Mouse (Mus musculus) embryonic facial prominence, embryonic 11.5 days (tissue): ENCODE data around the gene 1810010D01Rik. TPM values are rescaled to one million over a fixed set of nuclear protein-coding genes. Genes with fewer than 3 reads are reported as not detected.

Experiments
- ATAC-seq: fragments of 200-750 bp; cut with Nextera tagmentation; replicated peaks from 2 replicates; pipeline ENCODE4 v1.8.0; 2017; ENCODE audit warnings: low read depth; ENCODE audit not compliant: insufficient number of reproducible peaks, low FRiP score, low TSS enrichment
- DNase-seq: peaks from one replicate; pipeline ENCODE4 v3.0.0-alpha.2; 2015; ENCODE audit warnings: low spot score
- H3K27ac ChIP-seq: fragments of 300-500 bp; sonication (generic); replicated peaks from 2 replicates; pipeline ENCODE4 v1.5.1; 2014; ENCODE audit warnings: mild to moderate bottlenecking, low read depth, low read length, control low read depth
- H3K27me3 ChIP-seq: fragments of 300-500 bp; sonication (generic); 2 replicates; pipeline ENCODE4 v1.6.1; 2014; ENCODE audit warnings: mild to moderate bottlenecking, low read length, moderate library complexity, mixed read lengths; ENCODE audit not compliant: control insufficient read depth, insufficient read depth
- H3K36me3 ChIP-seq: fragments of 300-500 bp; sonication (generic); replicated peaks from 2 replicates; pipeline ENCODE4 v1.6.1; 2014; ENCODE audit warnings: low read depth, mild to moderate bottlenecking, low read length, moderate library complexity, mixed read lengths; ENCODE audit not compliant: control insufficient read depth, insufficient read depth
- H3K4me1 ChIP-seq: fragments of 300-500 bp; sonication (generic); 2 replicates; pipeline ENCODE4 v1.6.1; 2014; ENCODE audit warnings: low read length, mixed read lengths; ENCODE audit not compliant: control insufficient read depth, insufficient read depth
- H3K4me2 ChIP-seq: fragments of 300-500 bp; sonication (generic); 2 replicates; pipeline ENCODE4 v1.6.1; 2014; ENCODE audit warnings: low read depth, mild to moderate bottlenecking, control low read depth, low read length, moderate library complexity
- H3K4me3 ChIP-seq: fragments of 300-500 bp; sonication (generic); 2 replicates; pipeline ENCODE4 v1.5.1; 2014; ENCODE audit warnings: low read depth, low read length, control low read depth
- H3K9ac ChIP-seq: fragments of 300-500 bp; sonication (generic); replicated peaks from 2 replicates; pipeline ENCODE4 v1.6.1; 2014; ENCODE audit warnings: mild to moderate bottlenecking, control low read depth, low read length
- H3K9me3 ChIP-seq: fragments of 300-500 bp; sonication (generic); replicated peaks from 2 replicates; pipeline ENCODE4 v1.6.1; 2016; ENCODE audit warnings: mild to moderate bottlenecking, low read length, inconsistent platforms, mixed read lengths; ENCODE audit not compliant: control insufficient read depth
- WGBS: fragments of 180-500 bp; shearing (Covaris S2); extraction: QIAGEN DNeasy Blood & Tissue Kit; methylation state at CpG from one replicate; pipeline ENCODE4 v1.1.7; 2014; 5-methylcytosine and 5-hydroxymethylcytosine counted together
- polyA plus RNA-seq: library from polyadenylated mRNA; unstranded; fragments of >200 nt; fragmentation: Nextera tagmentation; extraction: Ambion mirVana; gene quantifications from 2 replicates; pipeline ENCODE4 v1.2.1, GENCODE M21; 2014

1810010D01Rik gene
- polyA plus RNA-seq, 1 experiment from 2014 or later, result 0.84 TPM

- 60% methylated on average over 6 of the region's 6 CpGs for WGBS
- no peaks in the 10 kb centered on the region for H3K36me3 ChIP-seq
- H3K27ac ChIP-seq, result peak overlapping the region; percentile 95
- H3K9ac ChIP-seq, result peak overlapping the region; percentile 58
- ATAC-seq (no peak), DNase-seq (no peak)
- H3K4me2 ChIP-seq, result peak overlapping the region; percentile 11; the same call in 1 of the 2 replicates
- H3K4me1 ChIP-seq, result peaks cover 10% of the 10 kb centered on the region
- H3K9me3 ChIP-seq, result no peaks in the 10 kb centered on the region
- no peak overlapping the region for H3K4me3 ChIP-seq
- H3K27me3 ChIP-seq, result no peaks in the 10 kb centered on the region
Observed at GRCm38 (mm10) chr7:145206801-145207200, 1.1 kb downstream of the 1810010D01Rik start.

GRCm38 (mm10) chr7:145206056-145206610 is 1.8 kb downstream of the 1810010D01Rik start:
- H3K9me3 ChIP-seq, result no peaks in the 10 kb centered on the region
- peaks cover 6% of the 10 kb centered on the region; the same call in 1 of the 2 replicates for H3K4me1 ChIP-seq
- H3K27me3 ChIP-seq, result no peaks in the 10 kb centered on the region
- H3K4me2 ChIP-seq, result peak overlapping the region; percentile 11
- peak overlapping the region; percentile 95 for H3K27ac ChIP-seq
- WGBS, result 1% methylated on average over 34 of the region's 34 CpGs
- peak overlapping the region; percentile 58 for H3K9ac ChIP-seq
- peak; percentile 87 for DNase-seq
- no peak overlapping the region for H3K4me3 ChIP-seq
- H3K36me3 ChIP-seq, result no peaks in the 10 kb centered on the region
- ATAC-seq, result peak; percentile 94

GRCm38 (mm10) chr7:145205363-145205902 is 2.5 kb downstream of the 1810010D01Rik start:
- Histone ChIP-seq H3K4me3 (no peak overlapping the region), H3K4me1 (peaks cover 6% of the 10 kb centered on the region; the same call in 1 of the 2 replicates), H3K27ac (peak overlapping the region; percentile 95), H3K9me3 (no peaks in the 10 kb centered on the region), H3K27me3 (no peaks in the 10 kb centered on the region), H3K36me3 (no peaks in the 10 kb centered on the region), H3K4me2 (no peak overlapping the region), H3K9ac (peak overlapping the region; percentile 58)
- WGBS, result 85% methylated on average over 4 of the region's 4 CpGs
- ATAC-seq (no peak), DNase-seq (no peak)

GRCm38 (mm10) chr7:145199711-145200110 is 8.2 kb downstream of the 1810010D01Rik start:
- no peak overlapping the region for H3K9ac ChIP-seq
- WGBS, result 56% methylated on average over 2 of the region's 2 CpGs
- ATAC-seq, result no peak
- no peak for DNase-seq
- 0 out of 2 replicates have a peak, but pooled peaks cover 6% of the 10 kb centered on the region for H3K4me1 ChIP-seq
- H3K4me2 ChIP-seq, result no peak overlapping the region
- H3K27me3 ChIP-seq, result no peaks in the 10 kb centered on the region
- no peak overlapping the region for H3K27ac ChIP-seq
- no peak overlapping the region for H3K4me3 ChIP-seq
- no peaks in the 10 kb centered on the region for H3K36me3 ChIP-seq
- H3K9me3 ChIP-seq, result no peaks in the 10 kb centered on the region

- H3K27me3 ChIP-seq, result no peaks in the 10 kb centered on the region
- H3K4me2 ChIP-seq, result no peak overlapping the region
- H3K4me1 ChIP-seq, result 0 out of 2 replicates have a peak, but pooled peaks cover 6% of the 10 kb centered on the region
- ATAC-seq (no peak), DNase-seq (no peak)
- H3K9ac ChIP-seq, result no peak overlapping the region
- no peaks in the 10 kb centered on the region for H3K36me3 ChIP-seq
- H3K27ac ChIP-seq, result no peak overlapping the region
- WGBS, result 50% methylated on average over 4 of the region's 4 CpGs
- no peak overlapping the region for H3K4me3 ChIP-seq
- no peaks in the 10 kb centered on the region for H3K9me3 ChIP-seq
Observed at GRCm38 (mm10) chr7:145198223-145198714, 9.7 kb downstream of the 1810010D01Rik start.

GRCm38 (mm10) chr7:145197711-145198110 is 10.2 kb downstream of the 1810010D01Rik start:
- H3K36me3 ChIP-seq, result no peaks in the 10 kb centered on the region
- H3K4me3 ChIP-seq, result no peak overlapping the region
- no peaks in the 10 kb centered on the region for H3K27me3 ChIP-seq
- no peak overlapping the region for H3K27ac ChIP-seq
- 0 out of 2 replicates have a peak, but pooled peaks cover 6% of the 10 kb centered on the region for H3K4me1 ChIP-seq
- no peak for DNase-seq
- H3K9ac ChIP-seq, result no peak overlapping the region
- H3K9me3 ChIP-seq, result no peaks in the 10 kb centered on the region
- no peak overlapping the region for H3K4me2 ChIP-seq
- no peak for ATAC-seq
- WGBS, result 44% methylated on average over 3 of the region's 3 CpGs

- Histone ChIP-seq H3K4me1 (0 out of 2 replicates have a peak, but pooled peaks cover 6% of the 10 kb centered on the region), H3K27me3 (no peaks in the 10 kb centered on the region), H3K4me3 (no peak overlapping the region), H3K9me3 (no peaks in the 10 kb centered on the region), H3K9ac (no peak overlapping the region), H3K36me3 (no peaks in the 10 kb centered on the region), H3K27ac (no peak overlapping the region), H3K4me2 (no peak overlapping the region)
- DNase-seq, result no peak
- ATAC-seq, result no peak
- 88% methylated on average over 3 of the region's 3 CpGs for WGBS
Observed at GRCm38 (mm10) chr7:145197042-145197441, 10.9 kb downstream of the 1810010D01Rik start.

- H3K4me3 ChIP-seq, result no peak overlapping the region
- H3K27me3 ChIP-seq, result no peaks in the 10 kb centered on the region
- H3K36me3 ChIP-seq, result no peaks in the 10 kb centered on the region
- WGBS, result 84% methylated on average over 6 of the region's 6 CpGs
- ATAC-seq, result no peak
- no peaks in the 10 kb centered on the region for H3K9me3 ChIP-seq
- H3K4me1 ChIP-seq, result 0 out of 2 replicates have a peak, but pooled peaks cover 6% of the 10 kb centered on the region
- DNase-seq, result no peak
- H3K4me2 ChIP-seq, result no peak overlapping the region
- H3K9ac ChIP-seq, result no peak overlapping the region
- H3K27ac ChIP-seq, result no peak overlapping the region
Observed at GRCm38 (mm10) chr7:145196340-145196739, 11.6 kb downstream of the 1810010D01Rik start.
